Mouse (Mus musculus) ZHBTc4 (cell line): ENCODE results near the gene Klf6.

Experiments used
- DNase-seq: peaks from one replicate; pipeline ENCODE4 v3.0.0-alpha.2; 2011; ENCODE audit warnings: low read depth, low spot score

The Klf6 gene

DNA sequence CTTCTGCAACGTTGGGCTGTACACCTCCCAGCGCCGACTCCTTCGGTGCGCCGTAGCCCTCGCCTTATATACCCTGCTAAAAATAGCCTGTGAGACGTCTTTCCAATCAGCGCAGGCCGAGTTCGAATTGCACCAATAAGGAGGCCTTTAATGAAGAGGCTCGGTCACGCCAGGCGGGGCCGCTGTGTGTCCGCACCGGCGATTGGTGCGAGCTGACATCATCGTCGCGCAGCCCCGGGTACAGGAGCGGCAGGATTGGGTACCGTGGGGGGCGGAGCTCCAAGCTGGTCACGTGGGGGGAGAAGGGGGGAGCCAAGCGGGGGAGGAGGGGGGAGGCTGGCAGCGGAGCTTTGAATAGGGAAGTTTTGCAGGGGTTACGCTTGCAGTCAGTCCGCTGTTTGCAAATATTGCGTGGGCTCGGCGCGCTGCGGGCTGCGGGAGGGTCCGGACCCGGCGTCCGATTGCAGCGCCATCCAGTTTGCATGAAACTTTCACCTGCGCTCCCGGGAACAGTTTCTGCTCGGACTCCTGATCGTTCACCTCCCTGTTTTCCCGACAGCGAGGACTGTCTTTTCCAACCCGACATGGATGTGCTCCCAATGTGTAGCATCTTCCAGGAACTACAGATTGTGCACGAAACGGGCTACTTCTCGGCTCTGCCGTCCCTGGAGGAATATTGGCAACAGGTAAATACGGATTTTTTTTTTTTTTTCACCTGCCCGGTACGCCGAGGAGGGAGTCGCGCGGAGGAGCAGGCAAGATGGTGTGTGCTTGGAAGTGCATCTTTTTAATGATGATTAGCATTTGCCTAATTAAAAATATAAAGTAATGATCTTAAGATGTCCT lies at the start of gene Klf6:
Gene Klf6 (plus strand): TSS at position 326 of the 846 bp plus-strand sequence.
- peak; percentile 100 for DNase-seq

DNA sequence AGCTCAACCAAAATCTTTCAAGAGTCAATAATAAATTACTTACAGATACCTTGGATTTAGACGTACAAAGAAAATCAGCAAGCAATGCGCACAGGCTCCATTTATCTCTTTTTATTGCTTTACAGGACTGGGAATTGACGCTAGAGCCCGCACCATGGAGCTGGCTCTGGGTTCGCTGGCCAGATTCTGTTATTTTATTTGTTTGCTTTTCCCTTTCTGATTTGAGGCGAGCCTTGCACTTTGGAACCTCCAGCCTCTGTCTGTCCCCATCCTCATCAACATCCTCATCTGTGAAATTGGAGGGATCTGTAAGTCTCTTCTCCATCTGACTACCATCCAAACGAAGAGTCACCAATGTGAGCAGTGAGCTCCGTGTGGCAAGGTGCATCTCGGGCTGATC lies 47.8 kb upstream of the Klf6 start:
- DNase-seq, result no peak

DNA sequence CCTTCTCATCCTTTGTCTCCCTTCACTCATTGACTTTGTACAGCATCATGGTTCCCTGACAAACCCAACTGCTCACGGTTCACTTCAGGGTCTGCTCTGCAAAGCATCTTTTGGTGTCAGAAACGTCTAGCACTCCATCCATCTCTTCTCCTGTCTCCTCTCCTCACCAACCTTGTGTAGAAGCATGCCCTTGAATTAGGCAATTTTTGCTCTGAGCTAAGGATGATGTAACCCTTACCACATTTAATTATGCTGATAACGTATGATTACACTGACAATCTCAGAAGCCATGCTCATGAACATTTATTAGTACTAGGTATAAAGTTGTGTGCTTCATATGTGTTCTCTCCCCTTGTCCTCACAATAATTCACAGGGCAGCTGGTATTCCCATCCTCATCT lies 44.0 kb upstream of the Klf6 start:
- no peak for DNase-seq

DNA sequence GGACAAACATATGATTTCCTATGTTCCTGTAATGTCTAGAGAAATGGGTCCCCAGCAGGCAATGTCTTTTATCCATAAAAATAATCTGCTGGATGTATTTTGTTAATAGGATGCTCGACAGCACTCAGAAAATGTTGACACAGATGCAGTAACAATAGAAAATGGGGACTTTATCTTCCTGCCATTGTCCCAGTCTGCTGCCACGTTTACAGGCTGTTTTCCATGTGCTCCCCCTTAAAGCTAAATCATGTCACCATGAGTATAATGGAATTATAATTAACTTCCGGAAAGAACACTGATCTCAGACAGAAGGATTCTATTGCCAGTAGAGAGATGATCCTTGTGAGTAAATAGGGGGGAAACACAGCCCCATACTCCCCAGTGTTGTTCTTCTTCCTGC lies 42.1 kb upstream of the Klf6 start:
- no peak for DNase-seq

DNA sequence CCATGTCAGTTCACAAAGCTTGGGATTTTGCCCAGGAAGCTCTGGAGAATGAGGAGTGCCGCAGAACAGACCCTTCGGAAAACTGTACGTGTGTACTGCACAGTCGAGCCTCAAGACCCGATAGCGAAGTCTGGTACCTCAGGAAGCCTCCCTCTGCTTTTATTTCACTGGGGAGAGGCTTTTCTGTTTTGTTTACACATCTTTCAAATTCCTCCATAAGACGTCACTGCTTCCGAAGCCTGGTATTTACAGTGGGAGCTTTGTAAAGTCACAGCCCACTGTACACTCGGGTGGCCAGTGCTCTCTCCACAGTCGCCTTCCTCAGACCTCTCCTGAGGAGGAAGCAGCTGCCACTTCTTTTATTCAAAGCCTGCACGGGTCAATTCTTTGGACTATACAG lies 38.7 kb upstream of the Klf6 start:
- DNase-seq, result no peak

DNA sequence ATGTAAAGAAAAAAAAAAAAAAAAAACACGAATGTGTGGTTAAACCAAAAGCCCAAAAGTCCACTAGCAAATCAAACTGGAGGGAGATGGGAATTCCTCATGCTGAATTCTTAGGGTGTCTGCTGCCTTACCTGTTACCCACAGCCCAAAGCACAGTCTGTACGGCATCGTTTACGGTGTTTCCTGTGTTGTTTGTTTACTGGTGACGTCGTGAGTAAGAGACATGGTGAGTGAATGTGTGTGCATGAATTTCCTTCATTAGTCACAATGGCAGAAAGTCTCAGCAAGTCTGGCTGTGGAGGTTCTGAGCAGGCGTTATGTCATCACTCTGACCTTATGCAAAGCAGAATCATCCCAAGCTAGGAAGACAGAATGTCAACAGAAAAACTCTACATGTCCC lies 38.1 kb upstream of the Klf6 start:
- no peak for DNase-seq

DNA sequence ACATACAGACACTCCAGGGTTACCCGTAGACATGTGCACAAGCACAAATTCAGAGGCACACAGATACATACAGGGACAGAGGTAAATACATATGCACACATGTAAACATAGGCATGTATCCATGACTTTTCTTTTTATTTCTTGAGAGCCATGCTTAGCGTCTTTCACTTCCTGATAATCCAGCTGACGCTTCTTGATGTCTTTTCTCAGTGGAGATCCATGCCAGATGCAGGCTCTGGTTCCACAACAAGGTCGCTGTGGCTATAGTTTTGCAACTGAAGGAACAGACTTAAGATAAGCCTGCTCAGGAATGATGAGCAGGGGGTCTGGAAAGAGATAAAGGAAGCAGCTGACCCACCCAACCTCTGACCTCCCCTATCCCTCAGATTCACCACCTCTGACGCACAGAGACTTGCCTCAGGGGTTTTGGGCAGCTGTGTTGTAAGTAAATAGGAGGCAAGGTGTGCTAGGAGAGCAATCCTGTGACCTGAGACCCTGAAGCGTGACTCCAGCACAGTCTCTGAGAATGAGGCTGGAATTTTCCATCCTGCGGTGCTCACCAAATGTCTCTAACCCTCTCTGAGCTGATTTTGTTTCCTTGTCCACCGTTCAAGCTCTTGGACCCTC lies 37.0 kb upstream of the Klf6 start:
- no peak for DNase-seq

DNA sequence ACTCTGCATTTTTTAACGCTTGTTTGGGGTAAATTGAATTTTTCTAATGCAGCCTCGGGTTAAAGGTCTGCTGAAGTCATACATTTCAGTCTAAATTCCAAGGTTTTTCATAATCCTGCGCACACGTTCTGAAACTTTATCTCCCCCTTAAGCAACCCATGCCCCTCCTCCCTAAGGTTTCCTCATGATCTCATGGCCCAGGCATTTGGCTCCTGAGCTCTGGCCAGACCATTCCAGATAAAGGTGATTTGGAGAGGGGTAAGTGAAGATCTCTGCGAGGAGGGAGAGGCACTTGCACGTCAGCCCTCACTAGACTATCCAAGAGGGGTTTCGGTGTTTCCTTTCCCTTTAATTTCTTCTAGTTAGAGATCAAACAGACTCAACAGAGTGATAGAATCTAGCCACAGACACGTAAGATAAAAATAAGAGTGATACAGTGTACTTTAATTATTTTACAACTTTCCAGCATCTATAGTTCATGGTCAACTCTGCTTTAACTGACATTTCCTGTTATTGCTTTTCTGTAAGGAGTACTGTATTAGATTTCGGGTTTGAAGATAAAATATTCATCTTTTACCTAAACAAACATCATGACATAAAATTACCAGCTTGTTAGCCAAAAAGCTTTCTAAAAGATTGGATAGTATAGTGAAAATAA lies 35.0 kb upstream of the Klf6 start:
- no peak for DNase-seq

DNA sequence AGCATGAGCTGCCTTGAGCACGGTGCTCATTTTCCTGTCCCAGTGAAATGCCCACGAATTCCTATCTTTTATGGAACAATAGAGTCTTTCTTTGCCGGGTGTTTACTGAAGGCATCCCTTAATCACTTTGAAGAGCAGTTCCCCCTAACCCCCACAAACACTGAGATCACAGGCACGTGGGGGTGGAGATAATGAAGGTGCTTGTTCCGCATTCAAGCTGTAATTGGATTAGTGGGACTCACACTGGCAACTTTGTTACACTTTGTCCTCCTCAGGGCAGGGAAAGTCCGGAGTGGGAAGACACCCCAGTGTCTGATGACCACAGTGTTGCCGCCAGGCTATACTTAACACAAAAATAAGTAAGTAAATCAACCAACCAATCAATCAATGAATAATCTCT lies 29.3 kb upstream of the Klf6 start:
- DNase-seq, result no peak

DNA sequence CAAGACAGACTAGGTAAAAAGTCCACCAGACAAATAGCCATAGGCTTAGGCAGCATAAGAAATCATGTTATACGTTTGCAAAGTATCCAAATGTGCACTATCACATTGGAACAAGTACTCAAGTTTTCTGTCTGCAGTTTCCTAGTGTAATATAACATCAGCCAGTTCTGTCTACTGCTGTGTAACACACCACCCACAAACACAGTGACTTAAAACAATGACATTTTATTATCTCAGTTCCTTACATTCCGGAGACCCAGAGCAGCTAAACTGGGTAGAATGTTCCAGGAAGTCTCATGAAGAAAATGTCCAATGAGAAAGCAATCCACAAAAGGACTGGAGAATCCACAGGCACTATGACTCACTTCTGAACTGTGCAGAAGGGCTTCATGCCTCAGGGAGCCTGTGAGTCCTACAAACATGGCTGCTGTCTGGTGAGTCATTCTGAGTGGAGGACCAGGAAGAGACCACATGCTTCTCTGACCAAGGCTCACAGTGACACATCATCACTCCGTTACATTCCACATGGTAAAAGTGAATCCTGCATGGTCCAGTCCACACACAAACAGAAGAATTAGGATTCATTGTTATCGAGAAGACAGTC lies 24.0 kb upstream of the Klf6 start:
- no peak for DNase-seq

DNA sequence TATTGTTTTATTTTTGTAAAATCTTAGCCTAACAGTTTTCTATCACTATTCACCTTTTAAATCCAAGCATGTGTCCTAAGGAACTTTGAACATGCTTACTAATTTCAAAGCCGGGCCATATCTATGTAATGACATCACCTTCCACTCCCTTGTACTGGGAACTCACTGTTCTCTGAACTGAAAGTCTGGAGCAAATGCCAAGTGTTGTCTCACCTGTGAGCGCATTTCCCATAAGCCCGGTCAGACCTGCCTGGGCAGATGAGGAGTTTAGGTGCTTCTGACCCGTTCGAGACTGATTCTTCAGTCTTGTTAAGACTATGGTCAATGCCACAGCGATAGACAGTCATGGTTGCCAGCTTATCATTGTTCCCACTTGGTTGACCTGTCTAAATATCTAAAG lies 19.9 kb upstream of the Klf6 start:
- DNase-seq, result no peak

DNA sequence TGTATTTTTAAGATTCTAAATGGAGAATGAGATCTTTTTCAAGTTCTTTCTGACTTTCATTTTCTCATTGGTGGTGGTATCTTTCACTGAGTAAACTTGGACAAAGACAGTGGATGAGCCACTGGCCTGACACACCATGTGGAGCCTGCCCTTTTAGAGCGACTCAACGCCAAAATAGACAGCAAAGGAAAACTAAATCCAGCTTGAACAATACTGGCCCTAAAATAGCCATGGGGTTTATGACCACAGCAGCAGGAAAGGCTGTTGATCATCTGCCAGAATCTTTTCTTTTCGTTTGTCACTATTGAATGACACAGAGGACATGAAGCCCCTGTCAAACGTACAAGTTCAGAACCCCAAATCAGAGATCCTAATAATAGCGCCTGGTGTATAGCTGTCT lies 18.4 kb upstream of the Klf6 start:
- no peak for DNase-seq

DNA sequence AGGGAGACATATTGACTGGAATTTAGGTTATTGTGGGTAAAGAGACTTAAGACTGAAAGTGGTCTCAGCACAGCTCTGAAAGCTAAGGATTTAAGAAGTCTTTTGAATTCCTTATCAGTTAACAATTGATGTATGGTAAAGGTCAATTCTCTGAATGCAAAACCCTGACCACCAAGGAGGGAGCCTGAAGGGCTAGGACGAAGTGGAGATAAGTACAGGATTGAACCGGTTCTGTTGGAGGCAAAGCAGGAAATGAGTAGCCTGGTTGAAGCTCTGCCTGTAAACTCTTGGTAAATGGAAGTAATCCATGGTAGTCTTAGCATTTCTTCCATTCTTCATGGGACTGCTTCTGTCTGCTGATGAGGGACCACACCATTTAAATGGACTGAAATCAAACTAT lies 17.5 kb upstream of the Klf6 start:
- no peak for DNase-seq

DNA sequence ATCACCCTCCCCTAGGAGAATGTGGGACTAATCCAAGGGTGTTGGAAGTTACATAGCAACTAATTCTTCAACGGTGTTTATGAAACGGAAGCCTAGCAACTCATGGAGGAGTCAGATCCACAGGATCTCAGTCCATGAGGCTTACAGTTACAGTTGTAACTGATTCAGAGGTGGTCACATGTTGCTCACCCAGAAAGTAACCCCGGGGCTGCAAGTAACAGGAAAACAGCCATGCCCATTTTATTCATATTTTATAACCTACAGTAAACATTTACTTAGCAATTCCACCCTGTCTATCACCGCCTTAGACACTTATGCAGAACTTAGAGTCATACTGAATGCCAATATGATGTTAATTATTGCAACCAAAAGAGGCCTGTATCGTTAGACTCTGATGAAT lies 16.9 kb upstream of the Klf6 start:
- no peak for DNase-seq

DNA sequence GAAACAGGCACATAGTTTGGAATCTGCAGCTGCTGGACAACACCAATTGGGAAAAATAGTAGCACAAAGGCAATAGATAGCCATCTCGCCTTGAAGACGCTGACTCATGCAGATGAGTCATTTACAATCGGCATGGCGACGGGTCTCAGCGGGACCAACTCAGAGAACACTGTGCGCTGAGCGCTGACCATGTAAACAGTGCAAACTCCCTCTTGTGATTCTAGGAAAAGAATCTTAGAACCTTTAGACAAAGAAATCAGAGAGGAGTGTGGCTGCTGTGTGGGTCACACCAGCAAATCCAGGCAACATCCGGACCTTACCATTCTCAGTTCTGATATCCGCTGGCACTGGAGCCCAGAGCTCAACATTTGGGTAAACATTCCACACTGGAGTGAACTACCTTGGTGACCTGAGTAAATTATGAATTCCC lies 16.1 kb upstream of the Klf6 start:
- DNase-seq, result peak; percentile 64

DNA sequence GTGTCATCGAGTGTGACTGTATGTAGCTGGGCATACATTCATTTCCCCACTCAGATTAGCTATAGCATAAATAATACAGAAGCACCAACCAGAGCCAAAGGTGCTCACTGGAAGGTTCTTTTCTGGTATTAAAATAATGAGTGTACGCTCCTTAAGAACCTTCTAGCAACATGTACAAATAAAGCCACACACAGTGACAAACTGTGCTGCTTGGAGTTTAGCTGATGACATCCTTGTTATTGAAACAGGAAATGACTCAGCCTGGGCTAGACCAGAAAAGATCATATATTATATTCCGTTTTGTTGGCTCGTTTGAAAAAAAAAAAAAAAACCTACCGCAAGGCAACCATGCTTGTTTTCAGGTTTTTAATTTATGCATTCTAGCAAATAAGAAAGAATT lies 15.7 kb upstream of the Klf6 start:
- DNase-seq, result no peak

DNA sequence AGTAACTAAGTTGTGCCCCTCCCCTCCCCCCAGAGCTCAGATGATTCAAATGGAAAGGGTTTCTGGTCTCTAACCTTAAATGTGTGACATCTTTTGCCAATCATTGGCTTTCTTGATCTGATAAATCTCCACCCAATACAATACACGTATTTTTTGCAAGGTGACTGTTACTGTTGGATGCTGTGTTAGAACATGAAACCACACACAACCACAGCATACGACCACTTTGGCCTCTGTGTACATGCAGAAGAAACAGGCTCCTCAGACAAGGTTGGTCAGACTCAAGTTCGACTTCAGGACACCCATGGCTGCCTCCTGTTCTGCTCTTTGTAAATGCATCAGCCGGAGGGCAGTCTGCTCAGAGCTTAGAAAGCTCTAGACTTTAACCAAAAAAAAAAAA lies 14.4 kb upstream of the Klf6 start:
- DNase-seq, result no peak

DNA sequence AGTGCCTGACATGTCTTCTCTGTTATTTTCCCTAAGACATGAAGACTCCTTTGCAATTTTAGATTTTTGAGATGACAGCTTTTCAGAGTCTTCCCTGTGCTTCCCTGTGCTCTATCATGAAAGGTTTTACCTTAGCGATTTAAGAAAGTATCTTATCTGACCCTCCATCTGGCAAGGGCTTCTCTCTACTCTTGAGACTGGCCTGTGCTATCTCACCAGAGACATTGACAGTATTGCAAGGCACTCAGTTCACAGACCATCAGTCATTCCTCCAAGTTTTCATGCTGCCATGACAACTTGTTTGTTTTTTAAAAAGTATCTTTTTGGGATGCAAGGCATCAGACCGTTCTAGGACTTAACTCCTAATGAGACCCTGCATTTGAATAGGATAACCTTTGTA lies 13.5 kb upstream of the Klf6 start:
- no peak for DNase-seq

DNA sequence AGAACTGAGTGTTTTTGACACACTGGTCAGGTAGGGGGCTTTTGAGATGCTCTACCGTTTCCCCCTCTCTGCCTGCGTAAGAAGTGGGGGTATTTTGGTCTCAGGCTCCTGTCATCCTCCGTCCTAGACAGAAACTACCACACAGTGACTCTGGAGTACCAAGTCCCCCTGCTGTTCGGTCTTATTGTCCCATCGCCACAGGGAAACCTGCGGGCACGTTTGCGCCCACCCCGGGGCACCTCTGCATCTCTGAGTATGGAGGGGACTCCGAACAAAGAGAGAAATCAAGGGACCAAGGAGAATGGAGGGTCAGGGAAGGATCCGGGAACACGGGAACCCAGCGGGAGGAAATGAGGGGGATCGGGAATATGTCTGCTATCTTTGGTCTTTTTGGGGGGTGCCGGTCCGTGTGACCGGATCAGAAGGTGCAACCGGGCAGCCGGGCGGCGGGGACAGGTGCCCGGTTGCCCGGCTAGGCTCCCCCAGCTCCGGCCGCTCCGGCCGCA lies 578 bp upstream of the Klf6 start:
- DNase-seq, result peak; percentile 77

DNA sequence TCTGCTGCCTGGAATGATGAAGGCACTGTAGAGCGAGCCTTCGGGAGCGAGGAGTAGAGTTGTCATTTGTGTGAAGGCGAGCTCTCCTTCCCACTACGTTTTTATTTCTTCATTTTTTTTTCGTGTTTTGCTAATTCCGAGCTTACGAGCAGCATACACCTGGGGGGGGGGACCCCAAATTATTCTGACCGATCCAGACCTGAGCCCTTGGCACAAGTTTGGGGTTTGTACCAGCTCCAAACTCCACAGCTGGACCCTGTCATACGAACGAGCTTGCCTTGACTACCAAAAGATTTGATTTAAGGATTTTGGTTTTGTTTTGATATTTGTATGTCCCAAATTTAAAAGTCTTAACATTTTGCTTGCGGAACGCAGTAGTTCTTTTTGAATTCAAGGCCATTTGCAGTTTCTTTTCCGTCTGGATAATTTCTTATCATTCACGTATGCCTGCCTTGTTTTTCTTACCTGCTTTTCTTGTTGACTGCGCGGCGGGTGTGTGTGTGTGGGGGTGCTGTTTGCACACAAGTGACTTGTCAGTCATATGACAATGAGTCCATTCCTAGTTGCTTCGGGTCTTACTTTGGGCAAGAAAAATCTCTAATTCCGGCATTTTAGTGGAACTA lies 832 bp downstream of the Klf6 start:
- peak; percentile 33 for DNase-seq

DNA sequence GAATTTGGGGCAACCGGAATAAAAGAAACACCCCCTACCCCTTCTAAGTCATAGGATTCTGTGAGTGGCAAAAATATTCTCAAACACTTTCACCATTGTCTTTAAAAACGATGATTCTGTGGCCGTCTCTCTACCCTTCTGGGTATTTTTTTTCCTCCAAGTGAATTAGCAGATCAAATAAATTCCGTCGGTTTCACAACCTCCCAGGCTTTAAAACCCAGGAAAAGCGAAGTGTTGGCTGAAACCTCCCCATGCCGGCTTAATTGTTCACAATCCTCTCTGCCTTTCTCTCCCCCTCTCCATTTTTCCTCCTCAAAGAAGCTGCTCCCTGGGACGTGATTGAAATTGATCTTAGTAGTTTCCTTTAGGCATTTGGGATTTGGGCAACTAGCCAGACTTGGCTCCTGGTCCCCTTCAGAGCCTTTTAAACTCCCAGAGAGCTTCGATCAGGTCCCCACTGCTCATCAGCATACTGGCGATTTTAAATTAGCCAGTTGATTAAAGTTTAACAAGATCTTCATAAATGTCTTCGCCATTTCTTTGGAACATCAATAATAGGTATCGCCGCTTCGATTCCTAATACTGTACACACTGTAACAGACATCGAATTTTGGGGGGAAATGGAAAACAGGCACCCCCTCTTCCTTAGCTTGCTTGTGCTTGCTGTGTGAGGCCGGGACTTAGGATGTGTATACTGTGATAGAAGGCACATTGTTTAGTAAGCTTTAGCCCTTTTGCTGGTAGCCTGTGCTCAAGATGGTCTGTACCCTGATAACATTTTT lies 1.5 kb downstream of the Klf6 start:
- DNase-seq, result no peak
